Mouse (Mus musculus) erythroblast, embryonic 14.5 days (primary cell): ENCODE measurements around the gene Pfkfb1. TPM values are rescaled to one million over a fixed set of nuclear protein-coding genes. Genes with fewer than 3 reads are reported as not detected.
A peak's percentile ranks its signal among the peaks of the same experiment; 100 is the strongest.

Experiments used
- H3K27me3 ChIP-seq: 2 replicates; pipeline ENCODE4 v1.6.1; 2012; ENCODE audit warnings: inconsistent platforms; ENCODE audit not compliant: control insufficient read depth
- H3K36me3 ChIP-seq: 2 replicates; pipeline ENCODE4 v1.6.1; 2012; ENCODE audit warnings: mild to moderate bottlenecking, inconsistent platforms; ENCODE audit not compliant: control insufficient read depth
- H3K4me1 ChIP-seq: 2 replicates; pipeline ENCODE4 v1.6.1; 2012; ENCODE audit warnings: inconsistent platforms; ENCODE audit not compliant: control insufficient read depth
- H3K4me3 ChIP-seq: replicated peaks from 2 replicates; pipeline ENCODE3; 2012; ENCODE audit warnings: moderate library complexity, mild to moderate bottlenecking, inconsistent platforms
- H3K9me3 ChIP-seq: 2 replicates; pipeline ENCODE4 v1.6.1; 2012; ENCODE audit warnings: low read length, inconsistent platforms, mixed read lengths; ENCODE audit not compliant: control insufficient read depth
- GATA1 ChIP-seq: IDR thresholded peaks from 2 replicates; pipeline ENCODE4 v1.6.1; 2012; ENCODE audit warnings: low read length, inconsistent platforms, mixed read lengths
- TAL1 ChIP-seq: IDR thresholded peaks from 3 replicates; pipeline ENCODE4 v1.6.1; 2012; ENCODE audit warnings: low read length, inconsistent platforms, mixed read lengths
- polyA plus RNA-seq: library from polyadenylated mRNA; stranded (reverse); fragments of >175 nt; gene quantifications from 2 replicates; pipeline ENCODE4 v1.2.3, GENCODE M21; 2012

Gene Pfkfb1
- polyA plus RNA-seq, result 0.16 and 0.27 TPM in 2 replicates

DNA sequence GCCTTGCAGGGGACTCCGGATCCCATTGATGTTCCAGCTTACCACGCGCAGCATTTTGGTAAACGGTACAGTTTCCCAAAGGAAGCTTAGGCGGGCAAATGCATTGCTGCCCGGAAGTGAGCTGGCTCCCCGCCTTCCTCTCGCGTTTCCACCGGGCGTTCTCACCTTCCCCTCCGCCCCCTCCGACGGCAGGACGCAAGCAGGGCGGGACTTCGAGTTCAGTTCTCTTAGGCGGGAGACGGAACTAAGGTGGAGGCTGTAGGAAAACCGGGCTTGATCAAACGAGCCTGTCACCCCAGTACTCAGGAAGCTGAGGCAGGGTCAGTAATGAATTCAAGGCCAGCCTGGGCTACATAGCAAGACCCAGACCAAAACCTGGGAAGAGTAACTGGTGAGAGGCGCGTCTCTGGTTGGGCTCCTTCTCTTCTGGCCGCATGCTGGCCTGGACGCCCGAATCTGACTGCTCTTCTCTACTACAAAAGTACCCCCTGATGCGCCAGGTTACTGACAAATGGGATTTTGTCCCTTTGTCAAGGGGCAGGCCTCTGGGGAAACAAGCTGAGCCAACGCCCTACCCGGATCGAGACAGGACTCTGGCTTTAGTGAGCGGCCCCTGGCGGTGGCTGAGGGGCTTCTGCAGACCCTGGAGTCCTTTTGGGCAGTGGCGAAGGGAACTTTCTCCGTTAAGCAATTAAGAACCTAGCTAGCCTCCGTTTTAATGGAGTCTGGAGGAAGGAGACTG, at the start of gene Pfkfb1:
TSS of gene Pfkfb1 (plus strand) at position 207 of the 742 bp plus-strand sequence.
- Histone ChIP-seq H3K36me3 (peaks cover 25% of the 10 kb centered on the region), H3K9me3 (no peaks in the 10 kb centered on the region), H3K4me3 (peak within 1 kb of the TSS; percentile 86), H3K27me3 (no peaks in the 10 kb centered on the region; the same call in 1 of the 2 replicates), H3K4me1 (peaks cover 35% of the 10 kb centered on the region)
- TF ChIP-seq GATA1 (no peak), TAL1 (no peak)

DNA sequence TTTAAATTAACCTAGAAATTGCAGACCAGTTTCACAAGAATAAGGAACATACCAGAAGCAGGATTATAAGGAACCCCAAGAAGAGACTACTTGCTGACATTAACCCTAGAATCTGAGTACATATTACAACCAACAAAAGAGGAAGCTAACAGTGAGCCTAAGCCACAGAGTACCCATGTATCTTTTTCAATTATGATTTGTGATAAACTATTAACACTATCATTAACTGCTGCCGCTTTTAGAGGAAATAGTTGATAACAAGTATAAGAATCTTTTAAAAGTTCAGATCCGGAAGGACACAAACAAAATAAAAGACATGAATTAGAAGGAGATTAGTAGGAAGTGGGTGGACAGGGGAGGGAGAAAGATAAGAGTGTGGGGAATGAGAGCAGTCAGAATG, 47.9 kb upstream of the Pfkfb1 start:
- H3K36me3 ChIP-seq, result no peaks in the 10 kb centered on the region
- no peaks in the 10 kb centered on the region for H3K27me3 ChIP-seq
- H3K4me1 ChIP-seq, result peaks cover 6% of the 10 kb centered on the region
- H3K4me3 ChIP-seq, result no peak overlapping the region
- TF ChIP-seq GATA1 (no peak), TAL1 (no peak)
- no peaks in the 10 kb centered on the region for H3K9me3 ChIP-seq

DNA sequence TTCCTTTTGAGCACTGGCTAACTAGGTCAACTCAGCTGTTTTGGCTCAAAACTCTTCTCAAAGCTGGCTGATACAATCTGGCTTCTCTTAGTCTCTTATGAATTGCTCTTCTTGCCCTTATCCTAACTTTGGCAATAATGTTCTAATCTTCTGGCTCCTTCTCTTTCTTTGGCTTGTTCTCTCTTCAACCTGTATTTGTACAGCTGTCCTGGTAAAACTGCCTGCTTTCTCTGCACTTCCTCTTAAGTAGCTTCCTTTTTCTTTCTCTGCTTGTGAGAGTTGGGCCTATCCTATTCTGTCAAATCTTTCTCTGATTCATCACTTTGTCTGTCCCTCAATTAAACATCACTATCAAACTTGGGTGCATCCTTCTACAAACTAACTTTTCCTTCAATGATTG, 46.3 kb upstream of the Pfkfb1 start:
- Histone ChIP-seq H3K36me3 (no peaks in the 10 kb centered on the region), H3K4me1 (peaks cover 11% of the 10 kb centered on the region), H3K27me3 (no peaks in the 10 kb centered on the region), H3K4me3 (no peak overlapping the region), H3K9me3 (no peaks in the 10 kb centered on the region)
- TF ChIP-seq TAL1 (no peak), GATA1 (no peak)

DNA sequence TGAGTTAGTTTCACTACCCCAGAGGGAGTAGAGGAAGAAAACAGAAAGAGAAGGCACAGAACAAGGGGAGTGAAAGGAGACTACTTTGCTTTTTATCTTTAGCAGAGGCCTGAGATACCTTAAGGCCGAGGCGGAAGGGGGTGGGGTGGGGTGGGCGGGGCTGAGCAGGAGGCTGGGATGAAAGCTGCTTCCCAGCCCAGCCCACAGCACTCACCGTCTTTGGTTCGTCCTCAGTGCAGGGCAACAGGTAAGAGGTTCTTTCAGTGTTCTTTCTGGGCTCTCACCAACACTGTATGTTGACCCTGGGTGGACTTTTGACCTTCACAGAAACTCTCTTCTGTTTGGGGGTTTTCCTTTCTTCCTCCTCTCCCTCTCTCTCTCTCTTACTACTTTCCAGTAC, 40.8 kb upstream of the Pfkfb1 start, which contains the start of gene Alas2:
TSS of gene Alas2 (plus strand) at position 137 of the 400 bp plus-strand sequence.
- H3K36me3 ChIP-seq, result peaks cover 45% of the 10 kb centered on the region
- peaks cover 36% of the 10 kb centered on the region for H3K4me1 ChIP-seq
- TF ChIP-seq GATA1 (no peak), TAL1 (no peak)
- H3K27me3 ChIP-seq, result no peaks in the 10 kb centered on the region
- no peaks in the 10 kb centered on the region for H3K9me3 ChIP-seq
- H3K4me3 ChIP-seq, result peak within 1 kb of the TSS; percentile 83

DNA sequence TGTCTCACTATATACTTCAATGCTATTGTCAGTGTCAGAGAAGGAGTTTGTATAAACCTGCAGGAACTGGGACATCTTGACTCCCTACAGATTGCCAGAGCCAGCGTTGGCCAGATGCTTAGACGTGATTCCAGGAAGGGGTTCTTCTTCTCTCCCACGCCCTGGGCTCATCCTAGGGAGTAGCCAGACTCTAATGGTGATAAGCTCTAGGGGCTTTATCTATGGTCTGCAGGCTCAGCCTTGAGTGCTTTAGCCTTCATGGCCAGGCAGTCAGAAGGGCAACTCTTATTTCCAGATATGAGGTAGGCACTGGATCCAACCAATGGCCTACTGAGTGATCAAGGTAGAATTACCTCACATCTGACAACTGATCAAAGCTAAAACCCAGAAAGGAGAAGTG, 38.4 kb upstream of the Pfkfb1 start:
- peak overlapping the region; percentile 83 for H3K4me3 ChIP-seq
- peak; percentile 97 for TF ChIP-seq TAL1
- peak; percentile 94 for TF ChIP-seq GATA1
- H3K4me1 ChIP-seq, result peaks cover 55% of the 10 kb centered on the region
- no peaks in the 10 kb centered on the region for H3K27me3 ChIP-seq
- no peaks in the 10 kb centered on the region for H3K9me3 ChIP-seq
- peaks cover 69% of the 10 kb centered on the region for H3K36me3 ChIP-seq

DNA sequence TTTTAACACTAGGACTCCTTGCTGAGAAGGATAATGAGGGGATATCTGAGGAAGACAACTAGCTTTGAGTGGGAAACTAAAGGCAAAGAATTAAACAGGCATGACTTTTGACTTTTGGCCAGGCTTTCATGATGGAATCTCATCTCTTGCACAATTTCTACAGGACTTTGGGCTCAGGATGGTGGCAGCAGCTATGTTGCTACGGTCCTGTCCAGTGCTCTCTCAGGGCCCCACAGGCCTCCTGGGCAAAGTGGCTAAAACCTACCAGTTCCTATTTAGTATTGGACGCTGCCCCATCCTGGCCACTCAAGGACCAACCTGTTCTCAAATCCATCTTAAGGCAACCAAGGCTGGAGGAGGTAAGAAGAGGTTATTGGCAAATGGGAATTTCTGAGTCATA, 36.0 kb upstream of the Pfkfb1 start:
- no peaks in the 10 kb centered on the region for H3K27me3 ChIP-seq
- H3K36me3 ChIP-seq, result peaks cover 92% of the 10 kb centered on the region
- peak overlapping the region; percentile 83 for H3K4me3 ChIP-seq
- H3K4me1 ChIP-seq, result peaks cover 63% of the 10 kb centered on the region
- no peak for TF ChIP-seq GATA1
- no peak for TF ChIP-seq TAL1
- no peaks in the 10 kb centered on the region for H3K9me3 ChIP-seq

DNA sequence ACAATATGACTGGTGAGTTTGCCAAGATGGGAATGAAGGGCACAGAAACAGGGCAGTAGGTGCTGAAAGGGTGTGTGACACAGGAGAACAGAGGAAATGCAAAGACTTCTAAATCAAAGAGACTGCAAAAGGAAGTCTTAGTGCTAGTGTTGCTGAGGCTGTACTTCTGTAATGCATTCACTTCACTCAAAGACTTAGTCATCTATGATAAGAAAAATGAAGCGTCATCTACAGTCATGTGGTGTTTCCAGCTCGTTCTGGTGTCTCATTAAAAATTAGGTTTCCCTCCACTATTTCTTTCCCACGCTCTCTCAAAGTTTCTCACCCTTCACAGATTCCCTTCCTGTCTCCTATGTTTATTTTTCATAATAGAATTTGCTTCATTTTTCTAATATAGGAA, 34.0 kb upstream of the Pfkfb1 start:
- peak overlapping the region; percentile 83 for H3K4me3 ChIP-seq
- H3K9me3 ChIP-seq, result no peaks in the 10 kb centered on the region
- H3K4me1 ChIP-seq, result peaks cover 80% of the 10 kb centered on the region
- no peaks in the 10 kb centered on the region; the same call in 1 of the 2 replicates for H3K27me3 ChIP-seq
- 0 out of 2 replicates have a peak, but pooled peaks have one; percentile 21 for TF ChIP-seq GATA1
- no peak for TF ChIP-seq TAL1
- peaks cover 98% of the 10 kb centered on the region for H3K36me3 ChIP-seq

DNA sequence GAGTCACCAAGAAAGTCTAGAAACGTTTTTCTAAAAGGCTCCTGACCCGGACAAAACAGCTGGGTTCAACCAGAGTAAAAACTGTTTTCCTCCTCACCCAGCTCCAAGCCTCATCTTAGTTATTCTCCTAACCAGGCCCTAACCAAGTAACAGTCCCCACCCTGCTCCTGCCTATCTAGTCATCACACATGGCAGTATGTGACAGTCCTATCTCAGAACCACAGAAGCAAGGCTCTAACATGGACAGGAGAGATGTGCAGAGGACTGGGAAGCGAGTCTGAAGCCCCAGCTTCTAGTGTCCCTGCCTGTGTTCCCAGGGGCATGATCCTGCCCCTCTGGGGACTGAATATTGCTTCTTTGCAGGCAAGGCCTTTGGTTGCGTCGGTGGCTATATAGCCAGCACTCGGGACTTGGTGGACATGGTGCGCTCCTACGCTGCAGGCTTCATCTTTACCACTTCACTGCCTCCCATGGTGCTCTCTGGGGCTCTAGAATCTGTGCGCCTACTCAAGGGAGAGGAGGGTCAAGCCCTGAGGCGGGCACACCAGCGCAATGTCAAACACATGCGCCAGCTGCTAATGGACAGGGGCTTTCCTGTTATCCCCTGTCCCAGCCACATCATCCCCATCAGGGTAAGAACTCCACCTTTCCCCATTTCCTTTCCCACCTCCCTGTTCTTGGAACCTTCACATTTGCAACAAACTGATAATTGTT, 23.2 kb upstream of the Pfkfb1 start:
- Histone ChIP-seq H3K36me3 (peaks cover 97% of the 10 kb centered on the region), H3K27me3 (no peaks in the 10 kb centered on the region; the same call in 1 of the 2 replicates), H3K4me3 (peak overlapping the region; percentile 53), H3K4me1 (peaks cover 64% of the 10 kb centered on the region), H3K9me3 (no peaks in the 10 kb centered on the region)
- peak; percentile 95 for TF ChIP-seq TAL1
- peak; percentile 87 for TF ChIP-seq GATA1

DNA sequence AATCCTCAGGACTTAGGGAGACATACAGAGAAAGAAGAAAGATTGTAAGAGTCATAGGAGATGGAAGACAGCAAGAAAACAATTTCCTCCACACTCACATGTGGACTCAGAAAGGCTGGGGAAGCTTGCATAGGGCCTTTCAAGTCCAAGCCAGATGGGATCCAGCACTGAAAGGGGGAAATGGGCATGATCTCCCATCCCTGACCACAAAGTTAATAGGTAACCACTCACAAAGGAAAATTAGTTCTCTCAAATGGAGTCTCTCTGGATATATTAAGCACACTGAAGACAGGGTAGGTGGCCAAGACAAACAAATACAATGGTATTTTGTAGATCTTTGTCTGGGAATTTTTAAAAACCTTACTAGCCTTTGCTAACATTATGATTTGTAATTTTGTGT, 6.1 kb upstream of the Pfkfb1 start:
- Histone ChIP-seq H3K36me3 (peaks cover 53% of the 10 kb centered on the region), H3K4me1 (peaks cover 14% of the 10 kb centered on the region), H3K4me3 (no peak overlapping the region), H3K27me3 (no peaks in the 10 kb centered on the region), H3K9me3 (no peaks in the 10 kb centered on the region)
- no peak for TF ChIP-seq GATA1
- TF ChIP-seq TAL1, result no peak
